Mouse (Mus musculus): ENCODE data around the gene Hipk3. TPM values are rescaled to one million over a fixed set of nuclear protein-coding genes. Genes with fewer than 3 reads are reported as not detected.

Gene Hipk3
- polyA plus RNA-seq, 1 experiment from 2014 or later: 13.8 TPM

DNA sequence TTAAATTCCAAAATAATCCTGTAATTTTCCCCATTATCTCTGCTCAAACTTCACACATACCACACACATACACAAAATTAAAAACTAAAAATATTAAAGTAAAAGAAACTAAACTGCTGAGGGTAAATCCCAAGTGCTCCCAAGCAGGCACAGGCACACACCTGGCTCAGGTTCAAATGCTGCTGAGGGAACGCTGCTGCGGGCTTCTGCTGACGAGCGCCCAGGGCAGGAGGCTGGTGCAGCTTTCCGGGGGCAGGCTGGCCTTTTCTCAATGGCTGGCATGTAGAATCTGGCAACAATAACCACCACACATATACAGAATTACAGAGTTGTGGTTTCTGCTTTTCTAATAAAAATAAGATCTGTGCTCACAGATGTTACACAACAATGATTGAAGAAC is 63.7 kb downstream of the Hipk3 start:
- ATAC-seq (replicated peaks; ENCODE audit: low FRiP score, low read depth): no peak
- 92% methylated on average over 5 of the region's 5 CpGs for WGBS
- DNase-seq (ENCODE audit: low spot score): no peak
- H3K27me3 ChIP-seq (ENCODE audit: insufficient read depth, low read length): no peaks in the 10 kb centered on the region
- no peak overlapping the region for H3K4me3 ChIP-seq (replicated peaks; ENCODE audit: low read depth, low read length)
- no peaks in the 10 kb centered on the region for H3K9me3 ChIP-seq (replicated peaks; ENCODE audit: low read length)
- peaks cover 41% of the 10 kb centered on the region for H3K36me3 ChIP-seq (ENCODE audit: insufficient read depth, low read length)
- H3K4me2 ChIP-seq (ENCODE audit: low read length): no peak overlapping the region
- H3K27ac ChIP-seq: no peak overlapping the region
- H3K4me1 ChIP-seq (replicated peaks; ENCODE audit: insufficient read depth, low read length): no peaks in the 10 kb centered on the region
- no peak for TF ChIP-seq CTCF (IDR thresholded peaks at IDR 0.05; ENCODE audit: low read depth)
- no peak overlapping the region for H3K9ac ChIP-seq (ENCODE audit: low read depth, low read length)

DNA sequence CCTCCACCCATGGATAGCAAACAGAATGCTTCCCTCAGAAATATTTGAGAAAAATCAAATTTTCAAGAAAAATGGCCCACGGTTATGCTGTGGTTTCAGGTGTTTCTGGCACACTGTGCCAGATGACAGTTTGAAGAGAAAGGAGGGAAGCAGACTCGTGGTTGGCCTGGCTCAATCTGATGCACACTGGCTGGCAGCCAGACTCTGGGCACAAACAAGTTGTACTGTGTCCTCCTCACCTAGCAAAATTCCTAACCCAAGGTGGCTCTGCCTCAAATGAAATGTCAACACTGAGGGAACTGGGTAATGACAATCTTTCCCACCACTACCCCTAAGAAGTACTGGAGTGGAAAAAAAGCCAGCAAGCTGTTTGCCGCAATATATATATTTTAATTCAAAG is 68.1 kb downstream of the Hipk3 start:
- H3K9ac ChIP-seq (ENCODE audit: low read depth, low read length): no peak overlapping the region
- 71% methylated on average over 3 of the region's 3 CpGs for WGBS
- TF ChIP-seq CTCF (IDR thresholded peaks at IDR 0.05; ENCODE audit: low read depth): no peak
- H3K4me3 ChIP-seq (replicated peaks; ENCODE audit: low read depth, low read length): no peak overlapping the region
- no peak overlapping the region for H3K4me2 ChIP-seq (ENCODE audit: low read length)
- peaks cover 12% of the 10 kb centered on the region; the same call in 1 of the 2 replicates for H3K36me3 ChIP-seq (ENCODE audit: insufficient read depth, low read length)
- no peaks in the 10 kb centered on the region for H3K27me3 ChIP-seq (ENCODE audit: insufficient read depth, low read length)
- ATAC-seq (replicated peaks; ENCODE audit: low FRiP score, low read depth) (no peak), DNase-seq (ENCODE audit: low spot score) (no peak)
- no peaks in the 10 kb centered on the region for H3K9me3 ChIP-seq (replicated peaks; ENCODE audit: low read length)
- no peak overlapping the region for H3K27ac ChIP-seq
- no peaks in the 10 kb centered on the region for H3K4me1 ChIP-seq (replicated peaks; ENCODE audit: insufficient read depth, low read length)

DNA sequence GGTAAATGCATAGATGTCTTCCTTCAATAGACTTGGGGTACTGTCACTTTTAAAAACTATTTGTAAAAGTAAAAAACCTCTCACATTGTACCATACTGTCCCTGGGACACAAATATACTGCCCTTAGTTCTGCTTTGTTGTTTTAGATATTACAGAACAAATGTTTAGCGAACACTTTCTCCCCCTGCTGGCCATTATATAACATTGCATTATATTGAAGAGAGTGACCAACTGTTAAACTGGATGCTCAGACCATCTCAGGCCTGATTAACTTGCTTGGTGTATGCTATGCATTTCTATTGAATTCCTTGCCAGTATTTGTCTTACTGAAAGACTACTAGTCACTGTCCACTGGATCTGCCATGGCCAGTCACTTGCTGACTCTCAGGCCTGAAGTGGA is 72.0 kb downstream of the Hipk3 start:
- no peak for ATAC-seq (replicated peaks; ENCODE audit: low FRiP score, low read depth)
- no peak overlapping the region for H3K4me2 ChIP-seq (ENCODE audit: low read length)

DNA sequence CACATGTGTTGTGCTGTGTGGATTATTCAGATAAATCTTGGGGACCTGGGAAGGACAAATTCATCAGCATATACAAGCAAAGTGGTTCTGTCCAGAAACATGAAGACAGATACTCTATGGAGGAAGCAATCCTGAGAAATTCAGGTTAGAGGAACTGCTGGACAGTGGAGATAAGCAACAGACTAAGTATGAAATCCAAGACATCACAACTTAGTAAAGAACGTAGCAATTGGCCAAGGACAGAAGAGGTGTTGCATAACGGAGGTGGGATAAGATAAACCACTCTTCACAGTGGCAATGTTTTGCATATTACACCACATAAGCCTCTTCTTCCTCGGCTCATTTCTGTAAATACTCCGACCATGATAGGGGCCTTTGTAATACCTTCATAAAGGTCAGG is 73.4 kb downstream of the Hipk3 start:
- Histone ChIP-seq H3K36me3 (ENCODE audit: insufficient read depth, low read length) (no peaks in the 10 kb centered on the region), H3K27me3 (ENCODE audit: insufficient read depth, low read length) (no peaks in the 10 kb centered on the region), H3K9ac (ENCODE audit: low read depth, low read length) (no peak overlapping the region), H3K4me1 (replicated peaks; ENCODE audit: insufficient read depth, low read length) (no peaks in the 10 kb centered on the region), H3K9me3 (replicated peaks; ENCODE audit: low read length) (no peaks in the 10 kb centered on the region), H3K4me2 (ENCODE audit: low read length) (no peak overlapping the region), H3K27ac (no peak overlapping the region), H3K4me3 (replicated peaks; ENCODE audit: low read depth, low read length) (no peak overlapping the region)
- ATAC-seq (replicated peaks; ENCODE audit: low FRiP score, low read depth) (no peak), DNase-seq (ENCODE audit: low spot score) (no peak)
- WGBS: 86% methylated on average over 4 of the region's 4 CpGs
- no peak for TF ChIP-seq CTCF (IDR thresholded peaks at IDR 0.05; ENCODE audit: low read depth)

More for the DNA sequence above, 72.0 kb downstream of the Hipk3 start:
- 7% methylated on average over 1 of the region's 1 CpGs for WGBS
- H3K9ac ChIP-seq (ENCODE audit: low read depth, low read length): no peak overlapping the region
- peak; percentile 88 for TF ChIP-seq CTCF (IDR thresholded peaks at IDR 0.05; ENCODE audit: low read depth)
- H3K36me3 ChIP-seq (ENCODE audit: insufficient read depth, low read length): no peaks in the 10 kb centered on the region
- DNase-seq (ENCODE audit: low spot score): peak; percentile 86
- H3K27ac ChIP-seq: no peak overlapping the region
- H3K9me3 ChIP-seq (replicated peaks; ENCODE audit: low read length): no peaks in the 10 kb centered on the region
- H3K4me3 ChIP-seq (replicated peaks; ENCODE audit: low read depth, low read length): no peak overlapping the region
- no peaks in the 10 kb centered on the region for H3K27me3 ChIP-seq (ENCODE audit: insufficient read depth, low read length)
- no peaks in the 10 kb centered on the region for H3K4me1 ChIP-seq (replicated peaks; ENCODE audit: insufficient read depth, low read length)

DNA sequence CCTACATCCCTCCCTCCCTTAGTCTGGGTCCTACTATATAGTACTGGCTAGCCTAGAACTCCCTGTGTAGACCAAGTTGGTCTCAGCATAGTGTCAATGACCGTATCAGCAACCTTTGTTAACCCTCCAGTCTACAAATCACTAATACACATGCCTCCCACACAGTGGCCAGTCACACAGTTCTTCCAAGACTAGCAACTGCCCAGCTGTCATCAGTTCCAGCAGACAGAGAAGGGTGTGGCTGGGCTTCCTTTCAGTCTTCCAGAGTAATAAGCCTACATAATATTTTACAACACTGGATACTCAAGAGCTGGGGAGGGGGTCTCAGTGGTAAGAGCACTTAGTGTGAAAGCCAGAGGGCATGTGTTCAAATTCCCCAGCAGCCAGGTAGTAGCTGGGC is 74.2 kb downstream of the Hipk3 start:
- no peak overlapping the region for H3K4me3 ChIP-seq (replicated peaks; ENCODE audit: low read depth, low read length)
- TF ChIP-seq CTCF (IDR thresholded peaks at IDR 0.05; ENCODE audit: low read depth): no peak
- H3K4me2 ChIP-seq (ENCODE audit: low read length): no peak overlapping the region
- no peaks in the 10 kb centered on the region for H3K9me3 ChIP-seq (replicated peaks; ENCODE audit: low read length)
- no peak for DNase-seq (ENCODE audit: low spot score)
- no peaks in the 10 kb centered on the region for H3K27me3 ChIP-seq (ENCODE audit: insufficient read depth, low read length)
- WGBS: 24% methylated on average over 1 of the region's 1 CpGs
- H3K9ac ChIP-seq (ENCODE audit: low read depth, low read length): no peak overlapping the region
- no peak overlapping the region for H3K27ac ChIP-seq
- no peaks in the 10 kb centered on the region for H3K36me3 ChIP-seq (ENCODE audit: insufficient read depth, low read length)
- H3K4me1 ChIP-seq (replicated peaks; ENCODE audit: insufficient read depth, low read length): no peaks in the 10 kb centered on the region
- no peak for ATAC-seq (replicated peaks; ENCODE audit: low FRiP score, low read depth)

DNA sequence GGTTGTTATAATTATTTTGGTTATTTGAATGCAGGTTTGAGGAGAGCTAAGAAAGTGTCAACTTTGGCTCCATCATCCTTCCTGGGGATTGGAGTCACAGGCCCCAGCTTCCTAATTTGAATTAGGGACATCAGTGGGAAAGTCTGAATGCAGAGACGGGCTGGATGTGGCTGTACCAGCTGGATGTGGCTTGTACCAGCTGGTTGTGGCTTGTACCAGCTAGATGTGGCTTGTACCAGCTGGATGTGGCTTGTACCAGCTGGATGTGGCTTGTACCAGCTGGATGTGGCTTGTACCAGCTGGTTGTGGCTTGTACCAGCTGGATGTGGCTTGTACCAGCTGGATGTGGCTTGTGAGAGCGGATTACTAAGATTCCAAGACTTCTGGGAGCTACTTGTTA is 74.8 kb downstream of the Hipk3 start:
- Histone ChIP-seq H3K4me1 (replicated peaks; ENCODE audit: insufficient read depth, low read length) (no peaks in the 10 kb centered on the region), H3K27me3 (ENCODE audit: insufficient read depth, low read length) (no peaks in the 10 kb centered on the region), H3K9me3 (replicated peaks; ENCODE audit: low read length) (no peaks in the 10 kb centered on the region), H3K36me3 (ENCODE audit: insufficient read depth, low read length) (no peaks in the 10 kb centered on the region), H3K4me2 (ENCODE audit: low read length) (no peak overlapping the region), H3K4me3 (replicated peaks; ENCODE audit: low read depth, low read length) (no peak overlapping the region), H3K9ac (ENCODE audit: low read depth, low read length) (no peak overlapping the region), H3K27ac (no peak overlapping the region)
- 86% methylated on average over 2 of the region's 2 CpGs for WGBS
- ATAC-seq (replicated peaks; ENCODE audit: low FRiP score, low read depth) (no peak), DNase-seq (ENCODE audit: low spot score) (no peak)
- no peak for TF ChIP-seq CTCF (IDR thresholded peaks at IDR 0.05; ENCODE audit: low read depth)

DNA sequence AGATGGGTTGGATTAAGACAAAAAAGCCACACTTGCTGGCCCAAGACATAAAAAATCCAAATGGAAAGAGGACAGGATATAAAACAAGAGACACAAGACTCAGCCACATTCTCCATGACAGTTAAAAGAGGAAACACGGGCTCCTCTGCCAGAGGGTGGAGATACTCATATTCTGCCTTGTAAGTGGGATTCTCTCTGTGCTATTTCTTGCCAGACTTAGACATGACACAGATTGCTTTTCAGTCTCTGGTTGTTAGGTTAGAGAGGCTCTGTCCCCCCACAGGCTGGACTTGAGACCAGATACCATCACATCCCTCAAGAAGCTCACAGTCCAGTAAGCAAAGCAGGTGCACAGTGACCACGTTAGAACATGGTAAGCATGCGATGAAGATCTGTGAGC is 81.2 kb downstream of the Hipk3 start:
- Histone ChIP-seq H3K9ac (ENCODE audit: low read depth, low read length) (no peak overlapping the region), H3K4me3 (replicated peaks; ENCODE audit: low read depth, low read length) (no peak overlapping the region), H3K9me3 (replicated peaks; ENCODE audit: low read length) (no peaks in the 10 kb centered on the region), H3K27me3 (ENCODE audit: insufficient read depth, low read length) (peaks cover 35% of the 10 kb centered on the region), H3K4me1 (replicated peaks; ENCODE audit: insufficient read depth, low read length) (peaks cover 7% of the 10 kb centered on the region), H3K4me2 (ENCODE audit: low read length) (no peak overlapping the region), H3K36me3 (ENCODE audit: insufficient read depth, low read length) (no peaks in the 10 kb centered on the region), H3K27ac (no peak overlapping the region)
- ATAC-seq (replicated peaks; ENCODE audit: low FRiP score, low read depth) (no peak), DNase-seq (ENCODE audit: low spot score) (no peak)
- 63% methylated on average over 3 of the region's 3 CpGs for WGBS
- TF ChIP-seq CTCF (IDR thresholded peaks at IDR 0.05; ENCODE audit: low read depth): no peak
